Mouse (Mus musculus) inflammation-experienced regulatory T-cells, adult 6 months (primary cell): ENCODE results near the gene Hpse. TPM values are rescaled to one million over a fixed set of nuclear protein-coding genes. Genes with fewer than 3 reads are reported as not detected.

ENCODE experiments used
- ATAC-seq: one replicate; pipeline ENCODE4 v1.8.0; 2017
- polyA plus RNA-seq, 3 experiments: library from polyadenylated mRNA; unstranded; fragments of 100-300 nt; shearing (Covaris generic); gene quantifications; one replicate each; pipeline ENCODE4 v1.2.1; 2017

Gene Hpse
- polyA plus RNA-seq: 1 to 10 TPM in 1 of 3 experiments, under 1 TPM in 2; 0.69 to 1.3 (median 0.91) TPM

- peak; percentile 55 for ATAC-seq
These were observed at the start of gene Hpse for GRCm38 (mm10) chr5:100719235-100720088. Gene Hpse (minus strand): TSS chr5:100719716.

GRCm38 (mm10) chr5:100766026-100766425, 46.5 kb upstream of the Hpse start:
- no peak for ATAC-seq

GRCm38 (mm10) chr5:100761736-100762135, 42.2 kb upstream of the Hpse start:
- no peak for ATAC-seq

GRCm38 (mm10) chr5:100760049-100760663, 40.6 kb upstream of the Hpse start:
- ATAC-seq: no peak

- ATAC-seq: no peak
These were observed 38.6 kb upstream of the Hpse start for GRCm38 (mm10) chr5:100758121-100758520.

GRCm38 (mm10) chr5:100753407-100753806, 33.9 kb upstream of the Hpse start:
- no peak for ATAC-seq

- no peak for ATAC-seq
These were observed 32.1 kb upstream of the Hpse start for GRCm38 (mm10) chr5:100751655-100752054.

GRCm38 (mm10) chr5:100750617-100751255, 31.2 kb upstream of the Hpse start:
- no peak for ATAC-seq

GRCm38 (mm10) chr5:100738802-100739201, 19.3 kb upstream of the Hpse start:
- no peak for ATAC-seq

GRCm38 (mm10) chr5:100736919-100737318, 17.4 kb upstream of the Hpse start:
- no peak for ATAC-seq

GRCm38 (mm10) chr5:100734535-100734934, 15.0 kb upstream of the Hpse start:
- no peak for ATAC-seq

GRCm38 (mm10) chr5:100728757-100729156, 9.2 kb upstream of the Hpse start:
- peak; percentile 100 for ATAC-seq

GRCm38 (mm10) chr5:100726001-100726400, 6.5 kb upstream of the Hpse start:
- no peak for ATAC-seq

GRCm38 (mm10) chr5:100716762-100717161, 2.8 kb downstream of the Hpse start:
- ATAC-seq: no peak

- no peak for ATAC-seq
These were observed 8.3 kb downstream of the Hpse start for GRCm38 (mm10) chr5:100711219-100711618.

GRCm38 (mm10) chr5:100710012-100710411, 9.5 kb downstream of the Hpse start:
- ATAC-seq: no peak

- no peak for ATAC-seq
These were observed 10.5 kb downstream of the Hpse start for GRCm38 (mm10) chr5:100709035-100709434.

- no peak for ATAC-seq
These were observed 12.8 kb downstream of the Hpse start for GRCm38 (mm10) chr5:100706675-100707074.

GRCm38 (mm10) chr5:100704272-100704671, 15.2 kb downstream of the Hpse start:
- no peak for ATAC-seq

- ATAC-seq: no peak
These were observed 17.2 kb downstream of the Hpse start for GRCm38 (mm10) chr5:100702325-100702724.

GRCm38 (mm10) chr5:100700861-100701620, 18.5 kb downstream of the Hpse start:
- no peak for ATAC-seq

- ATAC-seq: no peak
These were observed 21.6 kb downstream of the Hpse start for GRCm38 (mm10) chr5:100697886-100698285.

- ATAC-seq: no peak
These were observed 22.1 kb downstream of the Hpse start for GRCm38 (mm10) chr5:100697398-100697797.
